Mouse (Mus musculus) kidney, embryonic 15.5 days (tissue): ENCODE results near the gene Fbxo42. TPM values are rescaled to one million over a fixed set of nuclear protein-coding genes. Genes with fewer than 3 reads are reported as not detected.

Source experiments
- ATAC-seq: fragments of 200-750 bp; cut with Nextera tagmentation; replicated peaks from 2 replicates; pipeline ENCODE4 v1.8.0; 2017; ENCODE audit warnings: moderate TSS enrichment; ENCODE audit not compliant: low FRiP score
- H3K27ac ChIP-seq: fragments of 300-500 bp; sonication (generic); 2 replicates; pipeline ENCODE4 v1.5.1; 2015; ENCODE audit warnings: mild to moderate bottlenecking, inconsistent platforms
- H3K27me3 ChIP-seq: fragments of 300-500 bp; sonication (generic); 2 replicates; pipeline ENCODE4 v1.6.1; 2015; ENCODE audit warnings: inconsistent platforms
- H3K36me3 ChIP-seq: fragments of 300-500 bp; sonication (generic); 2 replicates; pipeline ENCODE4 v1.6.1; 2015; ENCODE audit warnings: inconsistent platforms
- H3K4me1 ChIP-seq: fragments of 300-500 bp; sonication (generic); 2 replicates; pipeline ENCODE4 v1.6.1; 2015; ENCODE audit warnings: inconsistent platforms
- H3K4me2 ChIP-seq: fragments of 300-500 bp; sonication (generic); 2 replicates; pipeline ENCODE4 v1.6.1; 2015; ENCODE audit warnings: moderate library complexity, mild to moderate bottlenecking, inconsistent platforms
- H3K4me3 ChIP-seq: fragments of 300-500 bp; sonication (generic); replicated peaks from 2 replicates; pipeline ENCODE4 v1.5.1; 2015; ENCODE audit warnings: mild to moderate bottlenecking, inconsistent platforms
- H3K9ac ChIP-seq: fragments of 300-500 bp; sonication (generic); 2 replicates; pipeline ENCODE4 v1.6.1; 2015; ENCODE audit warnings: mild to moderate bottlenecking, inconsistent platforms
- H3K9me3 ChIP-seq: fragments of 300-500 bp; sonication (generic); replicated peaks from 2 replicates; pipeline ENCODE4 v1.6.1; 2016; ENCODE audit warnings: inconsistent platforms
- WGBS: fragments of 180-500 bp; shearing (Covaris S2); methylation state at CpG from one replicate; pipeline ENCODE4 v1.1.7; 2015; ENCODE audit warnings: mixed read lengths; 5-methylcytosine and 5-hydroxymethylcytosine counted together
- polyA plus RNA-seq: library from polyadenylated mRNA; unstranded; fragments of >200 nt; fragmentation: Nextera tagmentation; extraction: Ambion mirVana; gene quantifications from 2 replicates; pipeline ENCODE4 v1.2.1, GENCODE M21; 2015

Fbxo42 gene
- polyA plus RNA-seq, 1 experiment from 2014 or later = 23.0 TPM

- Histone ChIP-seq H3K4me3 (no peak overlapping the region), H3K4me2 (no peak overlapping the region), H3K9me3 (no peaks in the 10 kb centered on the region), H3K9ac (no peak overlapping the region), H3K36me3 (peaks cover 51% of the 10 kb centered on the region), H3K4me1 (peaks cover 14% of the 10 kb centered on the region), H3K27me3 (no peaks in the 10 kb centered on the region), H3K27ac (no peak overlapping the region)
- no peak for ATAC-seq
- 96% methylated on average over 2 of the region's 2 CpGs for WGBS
Observed at GRCm38 (mm10) chr4:141183932-141184331, 36.2 kb downstream of the Fbxo42 start.

- no peak overlapping the region for H3K27ac ChIP-seq
Observed at GRCm38 (mm10) chr4:141184426-141184825, 36.7 kb downstream of the Fbxo42 start.

GRCm38 (mm10) chr4:141186923-141187836 is 39.5 kb downstream of the Fbxo42 start:
- no peaks in the 10 kb centered on the region for H3K27me3 ChIP-seq

More at GRCm38 (mm10) chr4:141184426-141184825, 36.7 kb downstream of the Fbxo42 start:
- Histone ChIP-seq H3K4me2 (no peak overlapping the region), H3K9me3 (no peaks in the 10 kb centered on the region), H3K9ac (no peak overlapping the region), H3K4me1 (peaks cover 14% of the 10 kb centered on the region), H3K27me3 (no peaks in the 10 kb centered on the region), H3K4me3 (no peak overlapping the region), H3K36me3 (peaks cover 46% of the 10 kb centered on the region)
- 92% methylated on average over 4 of the region's 4 CpGs for whole genome bisulfite sequencing
- ATAC-seq = no peak

GRCm38 (mm10) chr4:141191294-141191693 is 43.6 kb downstream of the Fbxo42 start:
- Histone ChIP-seq H3K9ac (no peak overlapping the region), H3K36me3 (peaks cover 44% of the 10 kb centered on the region), H3K9me3 (no peaks in the 10 kb centered on the region), H3K4me2 (no peak overlapping the region), H3K4me3 (no peak overlapping the region), H3K27me3 (no peaks in the 10 kb centered on the region), H3K27ac (no peak overlapping the region), H3K4me1 (peaks cover 12% of the 10 kb centered on the region)
- WGBS = 90% methylated on average over 7 of the region's 7 CpGs
- ATAC-seq = no peak

More at GRCm38 (mm10) chr4:141186923-141187836, 39.5 kb downstream of the Fbxo42 start:
- ATAC-seq = no peak
- WGBS = 55% methylated on average over 9 of the region's 9 CpGs
- no peak overlapping the region for H3K4me3 ChIP-seq
- peak overlapping the region; percentile 2; the same call in 1 of the 2 replicates for H3K27ac ChIP-seq
- H3K9me3 ChIP-seq = no peaks in the 10 kb centered on the region
- H3K4me1 ChIP-seq = peaks cover 17% of the 10 kb centered on the region
- H3K36me3 ChIP-seq = peaks cover 41% of the 10 kb centered on the region
- no peak overlapping the region for H3K9ac ChIP-seq
- H3K4me2 ChIP-seq = no peak overlapping the region

- H3K4me3 ChIP-seq = no peak overlapping the region
- H3K27ac ChIP-seq = no peak overlapping the region
- H3K27me3 ChIP-seq = no peaks in the 10 kb centered on the region
- no peak overlapping the region for H3K9ac ChIP-seq
- H3K9me3 ChIP-seq = no peaks in the 10 kb centered on the region
- peaks cover 71% of the 10 kb centered on the region for H3K36me3 ChIP-seq
- no peak overlapping the region for H3K4me2 ChIP-seq
- peaks cover 3% of the 10 kb centered on the region; the same call in 1 of the 2 replicates for H3K4me1 ChIP-seq
- ATAC-seq = no peak
- WGBS = 98% methylated on average over 6 of the region's 6 CpGs
Observed at GRCm38 (mm10) chr4:141194553-141194952, 46.8 kb downstream of the Fbxo42 start.

- Histone ChIP-seq H3K27me3 (no peaks in the 10 kb centered on the region), H3K4me1 (no peaks in the 10 kb centered on the region), H3K9me3 (no peaks in the 10 kb centered on the region), H3K4me3 (no peak overlapping the region), H3K9ac (no peak overlapping the region), H3K36me3 (peaks cover 80% of the 10 kb centered on the region), H3K27ac (no peak overlapping the region), H3K4me2 (no peak overlapping the region)
- WGBS = 96% methylated on average over 13 of the region's 13 CpGs
- ATAC-seq = no peak
Observed at GRCm38 (mm10) chr4:141196981-141197685, 49.4 kb downstream of the Fbxo42 start.

GRCm38 (mm10) chr4:141197686-141198035 is 49.9 kb downstream of the Fbxo42 start:
- Histone ChIP-seq H3K9ac (no peak overlapping the region), H3K36me3 (peaks cover 85% of the 10 kb centered on the region), H3K27me3 (no peaks in the 10 kb centered on the region), H3K27ac (no peak overlapping the region), H3K9me3 (no peaks in the 10 kb centered on the region), H3K4me2 (no peak overlapping the region), H3K4me3 (no peak overlapping the region), H3K4me1 (no peaks in the 10 kb centered on the region)
- no peak for ATAC-seq
- 98% methylated on average over 13 of the region's 13 CpGs for WGBS

- Histone ChIP-seq H3K4me3 (no peak overlapping the region), H3K27me3 (no peaks in the 10 kb centered on the region), H3K9ac (no peak overlapping the region), H3K4me1 (no peaks in the 10 kb centered on the region), H3K4me2 (no peak overlapping the region), H3K27ac (no peak overlapping the region; the same call in 1 of the 2 replicates), H3K9me3 (no peaks in the 10 kb centered on the region), H3K36me3 (peaks cover 63% of the 10 kb centered on the region)
- no peak for ATAC-seq
- 79% methylated on average over 11 of the region's 11 CpGs for WGBS
Observed at GRCm38 (mm10) chr4:141200906-141201305, 53.2 kb downstream of the Fbxo42 start.

- H3K9me3 ChIP-seq = no peaks in the 10 kb centered on the region
- no peak overlapping the region for H3K27ac ChIP-seq
- no peaks in the 10 kb centered on the region for H3K27me3 ChIP-seq
- H3K4me2 ChIP-seq = no peak overlapping the region
- no peak for ATAC-seq
- H3K9ac ChIP-seq = no peak overlapping the region
- H3K36me3 ChIP-seq = peaks cover 51% of the 10 kb centered on the region
- no peak overlapping the region for H3K4me3 ChIP-seq
- WGBS = 86% methylated on average over 6 of the region's 6 CpGs
- H3K4me1 ChIP-seq = no peaks in the 10 kb centered on the region
Observed at GRCm38 (mm10) chr4:141202192-141202591, 54.5 kb downstream of the Fbxo42 start.

- WGBS = 77% methylated on average over 4 of the region's 4 CpGs
- no peak overlapping the region for H3K27ac ChIP-seq
- H3K9ac ChIP-seq = no peak overlapping the region
- H3K4me1 ChIP-seq = no peaks in the 10 kb centered on the region
- ATAC-seq = no peak
- no peak overlapping the region for H3K4me3 ChIP-seq
- H3K9me3 ChIP-seq = no peaks in the 10 kb centered on the region
- no peaks in the 10 kb centered on the region for H3K27me3 ChIP-seq
- H3K36me3 ChIP-seq = peaks cover 31% of the 10 kb centered on the region
- H3K4me2 ChIP-seq = no peak overlapping the region
Observed at GRCm38 (mm10) chr4:141204580-141205061, 56.9 kb downstream of the Fbxo42 start.

- H3K9me3 ChIP-seq = no peaks in the 10 kb centered on the region
- ATAC-seq = 0 out of 2 replicates have a peak, but pooled peaks have one; percentile 22
- H3K4me3 ChIP-seq = no peak overlapping the region
Observed at GRCm38 (mm10) chr4:141207081-141207480, 59.4 kb downstream of the Fbxo42 start.

More at GRCm38 (mm10) chr4:141207081-141207480, 59.4 kb downstream of the Fbxo42 start:
- Histone ChIP-seq H3K27ac (no peak overlapping the region), H3K9ac (no peak overlapping the region), H3K4me2 (no peak overlapping the region), H3K4me1 (peaks cover 5% of the 10 kb centered on the region; the same call in 1 of the 2 replicates), H3K36me3 (peaks cover 7% of the 10 kb centered on the region), H3K27me3 (no peaks in the 10 kb centered on the region)
- whole genome bisulfite sequencing = 92% methylated on average over 5 of the region's 5 CpGs
